8 mouse cellular contexts compared by ENCODE assay signal in genomic region chr15:36374732-36375548, GRCm38 (mm10).
DNase-seq lines count a peak whose midpoint lies in the region; ATAC-seq lines count a peak whose summit lies in the region.

No protein-coding gene starts in this region.

- no peaks in the 10 kb centered on the region for H3K9me3 ChIP-seq in embryonic facial prominence, embryonic 12.5 days
- no peaks in the 10 kb centered on the region for H3K9me3 ChIP-seq in heart, embryonic 10.5 days
- no peaks in the 10 kb centered on the region for H3K9me3 ChIP-seq in limb, embryonic 11.5 days (ENCODE audit: control insufficient read depth, low read length)
- no peaks in the 10 kb centered on the region for H3K9me3 ChIP-seq in midbrain, embryonic 11.5 days (ENCODE audit: control insufficient read depth, low read length)

- H3K4me1 ChIP-seq in embryonic facial prominence, embryonic 12.5 days = peaks cover 14% of the 10 kb centered on the region
- H3K4me1 ChIP-seq in heart, embryonic 10.5 days = peaks cover 28% of the 10 kb centered on the region
- peaks cover 7% of the 10 kb centered on the region; the same call in 1 of the 2 replicates for H3K4me1 ChIP-seq in limb, embryonic 11.5 days (ENCODE audit: control insufficient read depth, insufficient read depth, low read length)
- H3K4me1 ChIP-seq in midbrain, embryonic 11.5 days (ENCODE audit: control insufficient read depth, insufficient read depth, low read length) = peaks cover 7% of the 10 kb centered on the region

- no peak for DNase-seq in cerebellum, postnatal 4 days (ENCODE audit: low spot score in 2 of 2)
- DNase-seq in heart, embryonic 10.5 days (ENCODE audit: low spot score) = peak; percentile 86
- DNase-seq in kidney, adult 9 months = peak; percentile 81
- peak; percentile 63 for DNase-seq in limb, embryonic 11.5 days (ENCODE audit: low spot score)
- DNase-seq in midbrain, embryonic 11.5 days (ENCODE audit: low spot score, missing footprints) = peak; percentile 95
- peak; percentile 26 to 27 for DNase-seq in spleen, postnatal 36 days (ENCODE audit: low spot score in 2 of 2)

- no peaks in the 10 kb centered on the region for H3K27me3 ChIP-seq in embryonic facial prominence, embryonic 12.5 days
- no peaks in the 10 kb centered on the region for H3K27me3 ChIP-seq in heart, embryonic 10.5 days (ENCODE audit: insufficient read depth, poor library complexity, severe bottlenecking)
- no peaks in the 10 kb centered on the region for H3K27me3 ChIP-seq in limb, embryonic 11.5 days (ENCODE audit: control insufficient read depth, insufficient read depth, low read length)
- no peaks in the 10 kb centered on the region; the same call in 1 of the 2 replicates for H3K27me3 ChIP-seq in midbrain, embryonic 11.5 days (ENCODE audit: control insufficient read depth, insufficient read depth, low read length)

- H3K36me3 ChIP-seq in embryonic facial prominence, embryonic 12.5 days = no peaks in the 10 kb centered on the region
- no peaks in the 10 kb centered on the region for H3K36me3 ChIP-seq in heart, embryonic 10.5 days
- H3K36me3 ChIP-seq in limb, embryonic 11.5 days (ENCODE audit: control insufficient read depth, insufficient read depth, low read length) = no peaks in the 10 kb centered on the region
- no peaks in the 10 kb centered on the region for H3K36me3 ChIP-seq in midbrain, embryonic 11.5 days (ENCODE audit: control insufficient read depth, insufficient read depth, low read length)

- WGBS in embryonic facial prominence, embryonic 12.5 days = 3% methylated on average over 20 of the region's 20 CpGs
- WGBS in heart, embryonic 10.5 days = 1% methylated on average over 20 of the region's 20 CpGs
- WGBS in limb, embryonic 11.5 days = 1% methylated on average over 20 of the region's 20 CpGs
- 1% methylated on average over 20 of the region's 20 CpGs for WGBS in midbrain, embryonic 11.5 days

- peak; percentile 74 for ATAC-seq in cerebellum, adult (ENCODE audit: insufficient number of reproducible peaks, low FRiP score, low TSS enrichment)
- 0 out of 2 replicates have a peak, but pooled peaks have one; percentile 65 for ATAC-seq in embryonic facial prominence, embryonic 12.5 days (ENCODE audit: insufficient number of reproducible peaks, insufficient read depth, low FRiP score, low TSS enrichment)
- no peak for ATAC-seq in limb, embryonic 11.5 days (ENCODE audit: insufficient number of reproducible peaks, low FRiP score, low TSS enrichment, low read depth)
- peak; percentile 68 for ATAC-seq in midbrain, embryonic 11.5 days (ENCODE audit: low FRiP score)

- H3K9ac ChIP-seq in embryonic facial prominence, embryonic 12.5 days = peak overlapping the region; percentile 36
- 0 out of 2 replicates have a peak overlapping the region, but pooled peaks have one; percentile 2 for H3K9ac ChIP-seq in limb, embryonic 11.5 days (ENCODE audit: low read length)
- peak overlapping the region; percentile 43; the same call in 1 of the 2 replicates for H3K9ac ChIP-seq in midbrain, embryonic 11.5 days (ENCODE audit: low read length)

- peak overlapping the region; percentile 67 for H3K4me2 ChIP-seq in embryonic facial prominence, embryonic 12.5 days (replicated peaks)
- peak overlapping the region; percentile 54 for H3K4me2 ChIP-seq in limb, embryonic 11.5 days (ENCODE audit: low read depth, severe bottlenecking)
- peak overlapping the region; percentile 56 for H3K4me2 ChIP-seq in midbrain, embryonic 11.5 days

- H3K27ac ChIP-seq in embryonic facial prominence, embryonic 12.5 days = peak overlapping the region; percentile 46
- H3K27ac ChIP-seq in heart, embryonic 10.5 days = peak overlapping the region; percentile 86
- H3K27ac ChIP-seq in limb, embryonic 11.5 days (replicated peaks; ENCODE audit: low read depth, low read length) = no peak overlapping the region
- H3K27ac ChIP-seq in midbrain, embryonic 11.5 days (ENCODE audit: low read depth, low read length) = no peak overlapping the region

- peak overlapping the region; percentile 40 for H3K4me3 ChIP-seq in embryonic facial prominence, embryonic 12.5 days
- peak overlapping the region; percentile 62 for H3K4me3 ChIP-seq in heart, embryonic 10.5 days
- H3K4me3 ChIP-seq in limb, embryonic 11.5 days (ENCODE audit: low read depth, low read length) = peak overlapping the region; percentile 26
- peak overlapping the region; percentile 31 for H3K4me3 ChIP-seq in midbrain, embryonic 11.5 days (ENCODE audit: low read depth, low read length)

Comparison
In these comparisons a context has a peak if more than half of its experiments do, and no peak if none do; other contexts are left out.
1. DNase-seq: peak in heart, embryonic 10.5 days (single experiment), kidney, adult 9 months (single experiment), limb, embryonic 11.5 days (single experiment), midbrain, embryonic 11.5 days (single experiment) and spleen, postnatal 36 days (2 of 2); none in cerebellum, postnatal 4 days (0 of 2).
2. H3K27ac ChIP-seq: peak in embryonic facial prominence, embryonic 12.5 days (single experiment) and heart, embryonic 10.5 days (single experiment); none in limb, embryonic 11.5 days (single experiment) and midbrain, embryonic 11.5 days (single experiment).
3. Peak in every context shown above with its lines, with median percentiles within 50 percentile points of each other: H3K4me2 ChIP-seq, H3K4me3 ChIP-seq and H3K9ac ChIP-seq.